Mouse (Mus musculus) lung, postnatal 0 days (tissue): ENCODE measurements at regions not wholly inside any gene's neighbourhood (a gene's known extent, or its start where the extent isn't known, plus 50 kb on each side); places are given as distances from the start of the nearest gene placed in this dataset.

Source experiments
- ATAC-seq: fragments of 200-750 bp; cut with Nextera tagmentation; 2 replicates; pipeline ENCODE4 v1.8.0; 2017; ENCODE audit warnings: moderate library complexity
- DNase-seq: peaks from one replicate; pipeline ENCODE4 v3.0.0-alpha.2; 2016; ENCODE audit warnings: low spot score
- H3K27ac ChIP-seq: fragments of 300-500 bp; sonication (generic); 2 replicates; pipeline ENCODE4 v1.5.1; 2014; ENCODE audit warnings: antibody characterized with exemption, mild to moderate bottlenecking, low read length, mixed read lengths
- H3K27me3 ChIP-seq: fragments of 300-500 bp; sonication (generic); replicated peaks from 2 replicates; pipeline ENCODE4 v1.6.1; 2014; ENCODE audit warnings: low read length, mixed read lengths; ENCODE audit not compliant: insufficient read depth
- H3K36me3 ChIP-seq: fragments of 300-500 bp; sonication (generic); 2 replicates; pipeline ENCODE4 v1.6.1; 2014; ENCODE audit warnings: low read length, mixed read lengths; ENCODE audit not compliant: insufficient read depth
- H3K4me1 ChIP-seq: fragments of 300-500 bp; sonication (generic); 2 replicates; pipeline ENCODE4 v1.6.1; 2014; ENCODE audit warnings: antibody characterized with exemption, low read depth, low read length, mixed read lengths; ENCODE audit not compliant: insufficient read depth
- H3K4me2 ChIP-seq: fragments of 300-500 bp; sonication (generic); replicated peaks from 2 replicates; pipeline ENCODE4 v1.6.1; 2014; ENCODE audit warnings: low read depth, mild to moderate bottlenecking, low read length, moderate library complexity, mixed read lengths
- H3K4me3 ChIP-seq: fragments of 300-500 bp; sonication (generic); 2 replicates; pipeline ENCODE4 v1.5.1; 2014; ENCODE audit warnings: low read depth, low read length
- H3K9ac ChIP-seq: fragments of 300-500 bp; sonication (generic); replicated peaks from 2 replicates; pipeline ENCODE4 v1.6.1; 2014; ENCODE audit warnings: low read depth, mild to moderate bottlenecking
- H3K9me3 ChIP-seq: fragments of 300-500 bp; sonication (generic); 2 replicates; pipeline ENCODE4 v1.6.1; 2016; ENCODE audit warnings: low read length, mixed read lengths
- CTCF ChIP-seq: IDR thresholded peaks from 2 replicates; pipeline ENCODE4 v1.5.1; 2016; ENCODE audit warnings: antibody characterized with exemption, mild to moderate bottlenecking
- EP300 ChIP-seq: IDR thresholded peaks from 2 replicates; pipeline ENCODE4 v1.6.1; 2016; ENCODE audit warnings: antibody characterized with exemption, mild to moderate bottlenecking, control low read depth
- WGBS: fragments of 180-500 bp; shearing (Covaris S2); extraction: QIAGEN DNeasy Blood & Tissue Kit; methylation state at CpG from one replicate; pipeline ENCODE4 v1.1.7; 2014; 5-methylcytosine and 5-hydroxymethylcytosine counted together

- DNase-seq (no peak), ATAC-seq (peak; percentile 14; the same call in 1 of the 2 replicates)
- no peak overlapping the region for H3K9ac ChIP-seq
- H3K9me3 ChIP-seq = no peaks in the 10 kb centered on the region
- H3K4me3 ChIP-seq = no peak overlapping the region
- no peak overlapping the region for H3K27ac ChIP-seq
- H3K4me2 ChIP-seq = no peak overlapping the region
- no peak for TF ChIP-seq EP300
- no peak for TF ChIP-seq CTCF
- H3K27me3 ChIP-seq = no peaks in the 10 kb centered on the region
- WGBS = 47% methylated on average over 14 of the region's 14 CpGs
- no peaks in the 10 kb centered on the region for H3K36me3 ChIP-seq
- no peaks in the 10 kb centered on the region for H3K4me1 ChIP-seq
Observed at GRCm38 (mm10) chr7:67854080-67855022, 94.8 kb upstream of the Synm start.

GRCm38 (mm10) chr7:67852859-67853258 is 93.3 kb upstream of the Synm start:
- 96% methylated on average over 3 of the region's 3 CpGs for WGBS
- Histone ChIP-seq H3K4me1 (no peaks in the 10 kb centered on the region), H3K27ac (no peak overlapping the region), H3K4me2 (no peak overlapping the region), H3K27me3 (no peaks in the 10 kb centered on the region), H3K9me3 (no peaks in the 10 kb centered on the region), H3K9ac (no peak overlapping the region), H3K4me3 (no peak overlapping the region), H3K36me3 (no peaks in the 10 kb centered on the region)
- TF ChIP-seq EP300 = no peak
- no peak for TF ChIP-seq CTCF
- ATAC-seq = no peak
- DNase-seq = no peak

- TF ChIP-seq CTCF = no peak
- TF ChIP-seq EP300 = no peak
- ATAC-seq = peak; percentile 55
- H3K27ac ChIP-seq = no peak overlapping the region
Observed at GRCm38 (mm10) chr7:67849509-67849862, 89.9 kb upstream of the Synm start.

GRCm38 (mm10) chr7:67848589-67849508 is 89.3 kb upstream of the Synm start:
- no peak for TF ChIP-seq EP300
- no peak for TF ChIP-seq CTCF
- peak; percentile 93 for ATAC-seq
- Histone ChIP-seq H3K9me3 (no peaks in the 10 kb centered on the region), H3K27me3 (no peaks in the 10 kb centered on the region), H3K4me2 (peak overlapping the region; percentile 61), H3K27ac (no peak overlapping the region), H3K9ac (no peak overlapping the region), H3K4me1 (no peaks in the 10 kb centered on the region), H3K4me3 (peak overlapping the region; percentile 29), H3K36me3 (no peaks in the 10 kb centered on the region)
- DNase-seq = peak; percentile 60
- WGBS = 2% methylated on average over 32 of the region's 35 CpGs

More at GRCm38 (mm10) chr7:67849509-67849862, 89.9 kb upstream of the Synm start:
- Histone ChIP-seq H3K36me3 (no peaks in the 10 kb centered on the region), H3K9ac (no peak overlapping the region), H3K27me3 (no peaks in the 10 kb centered on the region), H3K4me3 (peak overlapping the region; percentile 29), H3K4me1 (no peaks in the 10 kb centered on the region), H3K9me3 (no peaks in the 10 kb centered on the region), H3K4me2 (peak overlapping the region; percentile 61)
- peak; percentile 16 for DNase-seq
- 11% methylated on average over 7 of the region's 7 CpGs for WGBS

- TF ChIP-seq CTCF (no peak), EP300 (no peak)
- no peak overlapping the region for H3K4me3 ChIP-seq
- no peaks in the 10 kb centered on the region for H3K9me3 ChIP-seq
- H3K4me1 ChIP-seq = no peaks in the 10 kb centered on the region
- no peak for ATAC-seq
- DNase-seq = no peak
- no peaks in the 10 kb centered on the region for H3K36me3 ChIP-seq
- no peaks in the 10 kb centered on the region for H3K27me3 ChIP-seq
- WGBS = 19% methylated on average over 8 of the region's 8 CpGs
- H3K4me2 ChIP-seq = no peak overlapping the region
- H3K27ac ChIP-seq = no peak overlapping the region
- no peak overlapping the region for H3K9ac ChIP-seq
Observed at GRCm38 (mm10) chr7:67846796-67847195, 87.3 kb upstream of the Synm start.

GRCm38 (mm10) chr7:67836984-67837383 is 77.4 kb upstream of the Synm start:
- H3K36me3 ChIP-seq = no peaks in the 10 kb centered on the region
- H3K27ac ChIP-seq = no peak overlapping the region
- DNase-seq (no peak), ATAC-seq (no peak)
- no peak overlapping the region for H3K4me2 ChIP-seq
- H3K9me3 ChIP-seq = no peaks in the 10 kb centered on the region
- WGBS = 73% methylated on average over 5 of the region's 5 CpGs
- no peaks in the 10 kb centered on the region for H3K4me1 ChIP-seq
- no peak for TF ChIP-seq EP300
- no peak for TF ChIP-seq CTCF
- no peak overlapping the region for H3K4me3 ChIP-seq
- no peak overlapping the region for H3K9ac ChIP-seq
- H3K27me3 ChIP-seq = no peaks in the 10 kb centered on the region
